Mouse (Mus musculus): ENCODE measurements around the gene Cttnbp2nl. TPM values are rescaled to one million over a fixed set of nuclear protein-coding genes. Genes with fewer than 3 reads are reported as not detected.

Gene Cttnbp2nl
- polyA plus RNA-seq, 1 experiment from 2014 or later, result 25.8 TPM

GRCm38 (mm10) chr3:105062676-105063075, 9.7 kb upstream of the Cttnbp2nl start:
- Histone ChIP-seq H3K4me3 (replicated peaks; ENCODE audit: low read length) (no peak overlapping the region), H3K4me1 (ENCODE audit: control insufficient read depth, insufficient read depth, low read length) (peaks cover 3% of the 10 kb centered on the region; the same call in 1 of the 2 replicates), H3K4me2 (ENCODE audit: low read depth, low read length) (no peak overlapping the region), H3K9me3 (replicated peaks; ENCODE audit: control insufficient read depth, low read length) (no peaks in the 10 kb centered on the region), H3K9ac (ENCODE audit: low read length) (no peak overlapping the region), H3K36me3 (ENCODE audit: control insufficient read depth, insufficient read depth, low read length) (no peaks in the 10 kb centered on the region), H3K27me3 (ENCODE audit: control insufficient read depth, insufficient read depth, low read length) (no peaks in the 10 kb centered on the region), H3K27ac (ENCODE audit: low read length) (no peak overlapping the region)
- 79% methylated on average over 9 of the region's 9 CpGs for WGBS
- no peak for ATAC-seq (ENCODE audit: insufficient read depth, low FRiP score)

GRCm38 (mm10) chr3:105061991-105062390, 9.0 kb upstream of the Cttnbp2nl start:
- Histone ChIP-seq H3K9me3 (replicated peaks; ENCODE audit: control insufficient read depth, low read length) (no peaks in the 10 kb centered on the region), H3K4me3 (replicated peaks; ENCODE audit: low read length) (no peak overlapping the region), H3K4me2 (ENCODE audit: low read depth, low read length) (no peak overlapping the region), H3K27ac (ENCODE audit: low read length) (no peak overlapping the region), H3K4me1 (ENCODE audit: control insufficient read depth, insufficient read depth, low read length) (peaks cover 3% of the 10 kb centered on the region; the same call in 1 of the 2 replicates), H3K36me3 (ENCODE audit: control insufficient read depth, insufficient read depth, low read length) (no peaks in the 10 kb centered on the region), H3K9ac (ENCODE audit: low read length) (no peak overlapping the region), H3K27me3 (ENCODE audit: control insufficient read depth, insufficient read depth, low read length) (no peaks in the 10 kb centered on the region)
- 42% methylated on average over 1 of the region's 1 CpGs for WGBS
- no peak for ATAC-seq (ENCODE audit: insufficient read depth, low FRiP score)

- no peaks in the 10 kb centered on the region for H3K27me3 ChIP-seq (ENCODE audit: control insufficient read depth, insufficient read depth, low read length)
- no peak for ATAC-seq (ENCODE audit: insufficient read depth, low FRiP score)
- peaks cover 3% of the 10 kb centered on the region; the same call in 1 of the 2 replicates for H3K4me1 ChIP-seq (ENCODE audit: control insufficient read depth, insufficient read depth, low read length)
- no peaks in the 10 kb centered on the region for H3K36me3 ChIP-seq (ENCODE audit: control insufficient read depth, insufficient read depth, low read length)
- no peak overlapping the region for H3K4me3 ChIP-seq (replicated peaks; ENCODE audit: low read length)
- no peak overlapping the region for H3K4me2 ChIP-seq (ENCODE audit: low read depth, low read length)
- no peak overlapping the region for H3K27ac ChIP-seq (ENCODE audit: low read length)
- WGBS, result 80% methylated on average over 3 of the region's 3 CpGs
- H3K9ac ChIP-seq (ENCODE audit: low read length), result no peak overlapping the region
- no peaks in the 10 kb centered on the region for H3K9me3 ChIP-seq (replicated peaks; ENCODE audit: control insufficient read depth, low read length)
Observed at GRCm38 (mm10) chr3:105061496-105061895, 8.6 kb upstream of the Cttnbp2nl start.

GRCm38 (mm10) chr3:105060992-105061391, 8.0 kb upstream of the Cttnbp2nl start:
- H3K36me3 ChIP-seq (ENCODE audit: control insufficient read depth, insufficient read depth, low read length), result no peaks in the 10 kb centered on the region
- H3K9ac ChIP-seq (ENCODE audit: low read length), result no peak overlapping the region
- no peaks in the 10 kb centered on the region for H3K27me3 ChIP-seq (ENCODE audit: control insufficient read depth, insufficient read depth, low read length)
- H3K4me3 ChIP-seq (replicated peaks; ENCODE audit: low read length), result no peak overlapping the region
- WGBS, result 67% methylated on average over 6 of the region's 6 CpGs
- no peaks in the 10 kb centered on the region for H3K9me3 ChIP-seq (replicated peaks; ENCODE audit: control insufficient read depth, low read length)
- H3K27ac ChIP-seq (ENCODE audit: low read length), result no peak overlapping the region
- peaks cover 3% of the 10 kb centered on the region; the same call in 1 of the 2 replicates for H3K4me1 ChIP-seq (ENCODE audit: control insufficient read depth, insufficient read depth, low read length)
- no peak for ATAC-seq (ENCODE audit: insufficient read depth, low FRiP score)
- no peak overlapping the region for H3K4me2 ChIP-seq (ENCODE audit: low read depth, low read length)

- no peaks in the 10 kb centered on the region for H3K9me3 ChIP-seq (replicated peaks; ENCODE audit: control insufficient read depth, low read length)
- no peak overlapping the region for H3K27ac ChIP-seq (ENCODE audit: low read length)
- peaks cover 3% of the 10 kb centered on the region; the same call in 1 of the 2 replicates for H3K4me1 ChIP-seq (ENCODE audit: control insufficient read depth, insufficient read depth, low read length)
- WGBS, result 43% methylated on average over 7 of the region's 7 CpGs
- no peak overlapping the region for H3K4me2 ChIP-seq (ENCODE audit: low read depth, low read length)
- no peak overlapping the region for H3K9ac ChIP-seq (ENCODE audit: low read length)
- no peak for ATAC-seq (ENCODE audit: insufficient read depth, low FRiP score)
- no peaks in the 10 kb centered on the region for H3K27me3 ChIP-seq (ENCODE audit: control insufficient read depth, insufficient read depth, low read length)
- no peak overlapping the region for H3K4me3 ChIP-seq (replicated peaks; ENCODE audit: low read length)
- H3K36me3 ChIP-seq (ENCODE audit: control insufficient read depth, insufficient read depth, low read length), result no peaks in the 10 kb centered on the region
Observed at GRCm38 (mm10) chr3:105059911-105060310, 7.0 kb upstream of the Cttnbp2nl start.

- Histone ChIP-seq H3K9ac (ENCODE audit: low read length) (peak overlapping the region; percentile 70), H3K4me2 (ENCODE audit: low read depth, low read length) (peak overlapping the region; percentile 62), H3K27me3 (ENCODE audit: control insufficient read depth, insufficient read depth, low read length) (no peaks in the 10 kb centered on the region), H3K4me3 (replicated peaks; ENCODE audit: low read length) (peak overlapping the region; percentile 35), H3K9me3 (replicated peaks; ENCODE audit: control insufficient read depth, low read length) (no peaks in the 10 kb centered on the region), H3K36me3 (ENCODE audit: control insufficient read depth, insufficient read depth, low read length) (no peaks in the 10 kb centered on the region), H3K27ac (ENCODE audit: low read length) (no peak overlapping the region), H3K4me1 (ENCODE audit: control insufficient read depth, insufficient read depth, low read length) (peaks cover 3% of the 10 kb centered on the region; the same call in 1 of the 2 replicates)
- peak; percentile 49; the same call in 1 of the 2 replicates for ATAC-seq (ENCODE audit: insufficient read depth, low FRiP score)
- WGBS, result 13% methylated on average over 25 of the region's 25 CpGs
Observed at GRCm38 (mm10) chr3:105058627-105059513, 5.9 kb upstream of the Cttnbp2nl start.

- Histone ChIP-seq H3K4me2 (ENCODE audit: low read depth, low read length) (no peak overlapping the region), H3K27me3 (ENCODE audit: control insufficient read depth, insufficient read depth, low read length) (no peaks in the 10 kb centered on the region), H3K36me3 (ENCODE audit: control insufficient read depth, insufficient read depth, low read length) (no peaks in the 10 kb centered on the region), H3K27ac (ENCODE audit: low read length) (peak overlapping the region; percentile 66; the same call in 1 of the 2 replicates), H3K4me1 (ENCODE audit: control insufficient read depth, insufficient read depth, low read length) (peaks cover 12% of the 10 kb centered on the region), H3K9ac (ENCODE audit: low read length) (no peak overlapping the region), H3K4me3 (replicated peaks; ENCODE audit: low read length) (no peak overlapping the region), H3K9me3 (replicated peaks; ENCODE audit: control insufficient read depth, low read length) (no peaks in the 10 kb centered on the region)
- whole genome bisulfite sequencing, result 67% methylated on average over 4 of the region's 4 CpGs
- no peak for ATAC-seq (ENCODE audit: insufficient read depth, low FRiP score)
Observed at GRCm38 (mm10) chr3:105055666-105056065, 2.7 kb upstream of the Cttnbp2nl start.

GRCm38 (mm10) chr3:105054952-105055351, 2.0 kb upstream of the Cttnbp2nl start:
- no peaks in the 10 kb centered on the region for H3K36me3 ChIP-seq (ENCODE audit: control insufficient read depth, insufficient read depth, low read length)
- no peaks in the 10 kb centered on the region for H3K27me3 ChIP-seq (ENCODE audit: control insufficient read depth, insufficient read depth, low read length)
- H3K9ac ChIP-seq (ENCODE audit: low read length), result no peak overlapping the region
- peak; percentile 15; the same call in 1 of the 2 replicates for ATAC-seq (ENCODE audit: insufficient read depth, low FRiP score)
- no peak overlapping the region; the same call in 1 of the 2 replicates for H3K4me2 ChIP-seq (ENCODE audit: low read depth, low read length)
- no peaks in the 10 kb centered on the region for H3K9me3 ChIP-seq (replicated peaks; ENCODE audit: control insufficient read depth, low read length)
- 42% methylated on average over 7 of the region's 7 CpGs for WGBS
- no peak overlapping the region for H3K4me3 ChIP-seq (replicated peaks; ENCODE audit: low read length)
- peak overlapping the region; percentile 66 for H3K27ac ChIP-seq (ENCODE audit: low read length)
- peaks cover 12% of the 10 kb centered on the region for H3K4me1 ChIP-seq (ENCODE audit: control insufficient read depth, insufficient read depth, low read length)

GRCm38 (mm10) chr3:105053698-105054001, 704 bp upstream of the Cttnbp2nl start:
- H3K27ac ChIP-seq (ENCODE audit: low read length), result peak overlapping the region; percentile 84

More at GRCm38 (mm10) chr3:105053698-105054001, 704 bp upstream of the Cttnbp2nl start:
- Histone ChIP-seq H3K4me1 (ENCODE audit: control insufficient read depth, insufficient read depth, low read length) (peaks cover 12% of the 10 kb centered on the region), H3K27me3 (ENCODE audit: control insufficient read depth, insufficient read depth, low read length) (no peaks in the 10 kb centered on the region), H3K4me2 (ENCODE audit: low read depth, low read length) (peak overlapping the region; percentile 90), H3K4me3 (replicated peaks; ENCODE audit: low read length) (peak overlapping the region; percentile 89), H3K9ac (ENCODE audit: low read length) (peak overlapping the region; percentile 89), H3K9me3 (replicated peaks; ENCODE audit: control insufficient read depth, low read length) (no peaks in the 10 kb centered on the region), H3K36me3 (ENCODE audit: control insufficient read depth, insufficient read depth, low read length) (no peaks in the 10 kb centered on the region)
- no peak for ATAC-seq (ENCODE audit: insufficient read depth, low FRiP score)
- WGBS, result 56% methylated on average over 4 of the region's 4 CpGs

All from stomach, embryonic 16.5 days (tissue).